7 mouse cellular contexts compared by ENCODE assay signal in the genomic region with DNA sequence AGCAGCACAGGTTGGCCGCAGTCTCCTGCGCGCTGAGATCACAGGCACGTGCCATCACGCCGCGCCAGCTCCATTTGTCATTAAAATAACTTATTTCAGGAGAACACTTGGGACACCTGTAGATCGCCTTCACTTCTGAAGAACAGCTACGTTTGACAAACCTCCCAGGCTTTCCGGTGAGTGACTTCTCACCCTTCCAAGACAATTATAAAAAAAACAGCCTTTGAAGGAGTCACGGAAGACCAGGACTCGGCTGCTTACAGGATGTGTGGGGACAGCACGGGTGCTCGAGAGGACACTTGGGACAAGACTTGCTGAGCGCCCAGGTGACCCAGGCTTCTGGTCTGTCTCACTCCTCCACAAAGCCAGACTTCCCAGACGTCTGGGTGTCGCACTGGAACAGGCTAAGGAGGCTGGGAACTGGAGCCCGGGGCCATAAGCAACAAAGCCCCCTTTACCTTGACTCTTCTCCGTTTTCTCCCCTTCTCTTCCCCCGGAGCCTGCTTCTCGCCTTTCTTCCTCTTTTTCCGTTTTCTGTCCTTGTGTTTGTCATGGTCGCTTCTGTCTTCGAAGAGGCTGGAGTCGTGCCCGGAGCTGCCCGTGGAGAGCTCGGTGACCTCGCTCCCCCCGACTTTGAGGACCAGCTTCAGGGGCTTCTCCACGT. TPM values are rescaled to one million over a fixed set of nuclear protein-coding genes. Genes with fewer than 3 reads are reported as not detected.
A peak's percentile ranks its signal among the peaks of the same experiment; 100 is the strongest.
DNase-seq lines count a peak whose midpoint lies in the region; ATAC-seq and TF ChIP-seq lines count a peak whose summit lies in the region.

No protein-coding gene starts in this region.

- peaks cover 31% of the 10 kb centered on the region for H3K36me3 ChIP-seq in forebrain, embryonic 14.5 days (ENCODE audit: control insufficient read depth, insufficient read depth, low read length)
- H3K36me3 ChIP-seq in kidney, embryonic 15.5 days, result peaks cover 35% of the 10 kb centered on the region
- peaks cover 2% of the 10 kb centered on the region; the same call in 1 of the 2 replicates for H3K36me3 ChIP-seq in stomach, postnatal 0 days (ENCODE audit: control insufficient read depth, insufficient read depth, low read length)

- no peaks in the 10 kb centered on the region for H3K27me3 ChIP-seq in forebrain, embryonic 14.5 days (replicated peaks; ENCODE audit: control insufficient read depth, insufficient read depth, low read length)
- H3K27me3 ChIP-seq in kidney, embryonic 15.5 days, result no peaks in the 10 kb centered on the region
- H3K27me3 ChIP-seq in stomach, postnatal 0 days (ENCODE audit: control insufficient read depth, insufficient read depth, low read length), result no peaks in the 10 kb centered on the region

- peak overlapping the region; percentile 97 for H3K9ac ChIP-seq in forebrain, embryonic 14.5 days (ENCODE audit: low read length)
- H3K9ac ChIP-seq in kidney, embryonic 15.5 days, result peak overlapping the region; percentile 98
- peak overlapping the region; percentile 97 for H3K9ac ChIP-seq in stomach, postnatal 0 days (ENCODE audit: low read length)

- TF ChIP-seq CTCF in stomach, postnatal 0 days (IDR thresholded peaks at IDR 0.05; ENCODE audit: low read depth), result no peak

- peak overlapping the region; percentile 97 for H3K4me2 ChIP-seq in forebrain, embryonic 14.5 days (ENCODE audit: low read length)
- H3K4me2 ChIP-seq in kidney, embryonic 15.5 days, result peak overlapping the region; percentile 79
- peak overlapping the region; percentile 88 for H3K4me2 ChIP-seq in stomach, postnatal 0 days (replicated peaks; ENCODE audit: low read depth)

- H3K9me3 ChIP-seq in forebrain, embryonic 14.5 days (replicated peaks; ENCODE audit: control insufficient read depth, low read length), result no peaks in the 10 kb centered on the region
- no peaks in the 10 kb centered on the region for H3K9me3 ChIP-seq in kidney, embryonic 15.5 days (replicated peaks)
- H3K9me3 ChIP-seq in stomach, postnatal 0 days (ENCODE audit: control insufficient read depth, low read length), result no peaks in the 10 kb centered on the region

- peaks cover 13% of the 10 kb centered on the region for H3K4me1 ChIP-seq in forebrain, embryonic 14.5 days (ENCODE audit: control insufficient read depth, insufficient read depth, low read length)
- peaks cover 25% of the 10 kb centered on the region for H3K4me1 ChIP-seq in kidney, embryonic 15.5 days
- H3K4me1 ChIP-seq in stomach, postnatal 0 days (replicated peaks; ENCODE audit: control insufficient read depth, insufficient read depth), result no peaks in the 10 kb centered on the region

- peak; percentile 20 for DNase-seq in right cerebral cortex, postnatal 4 days
- no peak for DNase-seq in right cerebral cortex, postnatal 36 days (ENCODE audit: low spot score in 2 of 2)
- peak; percentile 19 for DNase-seq in brain, adult 2 months (ENCODE audit: low read depth, low spot score)
- DNase-seq in forebrain, embryonic 14.5 days (ENCODE audit: low spot score), result peak; percentile 16
- peak; percentile 33 for DNase-seq in lung, postnatal 36 days
- DNase-seq in stomach, postnatal 0 days (ENCODE audit: low spot score), result peak; percentile 31

- H3K4me3 ChIP-seq in forebrain, embryonic 14.5 days (ENCODE audit: low read depth, low read length), result peak overlapping the region; percentile 98
- H3K4me3 ChIP-seq in kidney, embryonic 15.5 days (replicated peaks), result peak overlapping the region; percentile 99
- peak overlapping the region; percentile 97 for H3K4me3 ChIP-seq in stomach, postnatal 0 days (ENCODE audit: low read depth, low read length)

- WGBS in forebrain, embryonic 14.5 days, result 1% methylated on average over 31 of the region's 31 CpGs
- 1% methylated on average over 31 of the region's 31 CpGs for WGBS in kidney, embryonic 15.5 days
- WGBS in stomach, postnatal 0 days, result under 1% methylated on average over 29 of the region's 31 CpGs

- peak; percentile 19; the same call in 1 of the 2 replicates for ATAC-seq in forebrain, embryonic 14.5 days
- peak; percentile 45; the same call in 1 of the 2 replicates for ATAC-seq in kidney, embryonic 15.5 days (replicated peaks; ENCODE audit: low FRiP score)
- no peak for ATAC-seq in stomach, postnatal 0 days (ENCODE audit: low FRiP score, low TSS enrichment)

- peak overlapping the region; percentile 63 for H3K27ac ChIP-seq in forebrain, embryonic 14.5 days (ENCODE audit: low read depth, low read length)
- peak overlapping the region; percentile 90 for H3K27ac ChIP-seq in kidney, embryonic 15.5 days
- H3K27ac ChIP-seq in stomach, postnatal 0 days (replicated peaks), result peak overlapping the region; percentile 91

- TF ChIP-seq EP300 in stomach, postnatal 0 days (optimal IDR thresholded peaks at IDR 0.05), result no peak

RNA-seq across cellular contexts. Expression of gene Brd7, which starts 0.8 kb away (rescaled TPM):
- 48.0 and 57.8 TPM in 2 replicates for polyA plus RNA-seq in forebrain, embryonic 14.5 days (2014; fragmentation: Nextera tagmentation; extraction: Ambion mirVana)
- 68.6 and 74.4 TPM in 2 replicates for polyA plus RNA-seq in kidney, embryonic 15.5 days (2015; fragmentation: Nextera tagmentation; extraction: Ambion mirVana)
- 39.7 and 42.5 TPM in 2 replicates for polyA plus RNA-seq in stomach, postnatal 0 days (2015; fragmentation: Nextera tagmentation; extraction: Ambion mirVana)

Comparison
In these comparisons a context has a peak if more than half of its experiments do, and no peak if none do; other contexts are left out.
1. DNase-seq: peak in right cerebral cortex, postnatal 4 days (single experiment), brain, adult 2 months (single experiment), forebrain, embryonic 14.5 days (single experiment), lung, postnatal 36 days (single experiment) and stomach, postnatal 0 days (single experiment); none in right cerebral cortex, postnatal 36 days (0 of 2).
2. Peak in every context shown above with its lines, with median percentiles within 50 percentile points of each other: H3K27ac ChIP-seq, H3K4me2 ChIP-seq, H3K4me3 ChIP-seq and H3K9ac ChIP-seq.